Mouse (Mus musculus): ENCODE results near the gene Gngt2. TPM values are rescaled to one million over a fixed set of nuclear protein-coding genes. Genes with fewer than 3 reads are reported as not detected.

Gene Gngt2
- polyA plus RNA-seq, 1 experiment from 2014 or later, result 15.0 TPM

DNA sequence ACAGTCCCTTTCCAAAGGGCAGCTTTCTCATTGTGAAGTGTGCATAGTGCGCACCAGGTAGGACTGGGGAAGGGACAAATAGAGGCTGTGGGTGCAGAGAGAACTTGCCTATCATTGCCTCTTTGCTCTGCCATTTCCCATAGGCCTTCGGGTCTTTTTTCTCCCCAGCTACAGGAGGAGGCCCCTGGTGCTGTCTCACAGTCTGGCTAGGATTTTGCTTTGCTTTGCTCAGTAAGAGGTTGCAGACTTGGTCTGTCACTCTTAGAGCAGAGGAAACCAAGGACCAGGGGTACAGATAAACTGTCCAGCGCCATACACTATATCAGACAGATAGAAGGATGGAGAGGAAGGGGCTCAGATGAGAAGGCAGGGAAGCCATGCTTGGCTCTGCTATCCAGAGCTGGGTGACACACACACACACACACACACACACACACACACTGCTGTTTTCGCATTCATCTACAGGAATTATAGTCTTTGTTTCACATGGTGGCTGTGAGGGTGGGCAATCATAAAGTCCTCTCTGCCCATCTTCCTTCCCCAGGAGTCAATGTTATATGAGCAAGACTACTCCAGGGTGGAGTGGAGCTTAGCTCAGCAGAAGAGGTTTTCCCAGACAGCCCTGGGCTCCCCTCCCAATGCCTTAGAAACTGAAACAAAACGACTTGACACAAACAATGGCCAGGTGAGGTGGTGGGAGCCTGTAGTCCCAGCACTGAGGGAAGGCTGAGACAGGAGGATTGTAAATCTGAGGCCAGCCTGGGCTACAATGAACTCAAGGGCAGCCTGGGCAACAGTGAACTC, 3.9 kb downstream of the Gngt2 start:
- H3K9ac ChIP-seq (ENCODE audit: low read depth, low read length), result no peak overlapping the region
- H3K36me3 ChIP-seq (ENCODE audit: control insufficient read depth, insufficient read depth, low read length), result no peaks in the 10 kb centered on the region
- WGBS, result 72% methylated on average over 5 of the region's 5 CpGs
- H3K4me3 ChIP-seq (ENCODE audit: low read depth, low read length), result peak overlapping the region; percentile 19; the same call in 1 of the 2 replicates
- peaks cover 12% of the 10 kb centered on the region for H3K4me1 ChIP-seq (ENCODE audit: control insufficient read depth, insufficient read depth, low read length)
- H3K9me3 ChIP-seq (ENCODE audit: control insufficient read depth, low read length), result no peaks in the 10 kb centered on the region
- DNase-seq (ENCODE audit: low spot score) (no peak), ATAC-seq (ENCODE audit: low read depth) (no peak)
- H3K27me3 ChIP-seq (replicated peaks; ENCODE audit: control insufficient read depth, insufficient read depth, low read length), result 0 out of 2 replicates have a peak, but pooled peaks cover 8% of the 10 kb centered on the region
- no peak overlapping the region for H3K27ac ChIP-seq (replicated peaks; ENCODE audit: low read depth, low read length)
- H3K4me2 ChIP-seq (ENCODE audit: low read depth, low read length), result no peak overlapping the region; the same call in 1 of the 2 replicates

DNA sequence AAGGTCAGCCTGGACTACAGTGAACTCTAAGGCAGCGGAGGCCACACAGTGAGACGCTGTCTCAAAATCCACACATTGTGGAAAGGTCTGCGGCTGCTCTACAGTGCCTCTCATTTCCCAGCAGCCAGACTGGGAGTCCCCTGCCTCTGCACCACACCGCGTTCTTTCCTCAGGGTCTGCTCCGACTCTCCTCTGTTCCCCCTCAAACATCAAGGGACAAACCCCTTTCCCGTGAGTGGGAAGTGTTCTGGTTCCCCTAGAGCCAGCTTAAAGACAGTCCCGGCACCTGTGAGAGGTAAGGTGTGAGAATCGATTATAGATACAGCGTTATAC, 4.4 kb downstream of the Gngt2 start:
- Histone ChIP-seq H3K9me3 (ENCODE audit: control insufficient read depth, low read length) (no peaks in the 10 kb centered on the region), H3K27me3 (replicated peaks; ENCODE audit: control insufficient read depth, insufficient read depth, low read length) (0 out of 2 replicates have a peak, but pooled peaks cover 3% of the 10 kb centered on the region), H3K4me2 (ENCODE audit: low read depth, low read length) (peak overlapping the region; percentile 36; the same call in 1 of the 2 replicates), H3K27ac (replicated peaks; ENCODE audit: low read depth, low read length) (0 out of 2 replicates have a peak overlapping the region, but pooled peaks have one; percentile 4), H3K4me1 (ENCODE audit: control insufficient read depth, insufficient read depth, low read length) (peaks cover 11% of the 10 kb centered on the region), H3K36me3 (ENCODE audit: control insufficient read depth, insufficient read depth, low read length) (no peaks in the 10 kb centered on the region), H3K4me3 (ENCODE audit: low read depth, low read length) (peak overlapping the region; percentile 19), H3K9ac (ENCODE audit: low read depth, low read length) (no peak overlapping the region)
- WGBS, result 62% methylated on average over 10 of the region's 10 CpGs
- ATAC-seq (ENCODE audit: low read depth) (no peak), DNase-seq (ENCODE audit: low spot score) (no peak)

DNA sequence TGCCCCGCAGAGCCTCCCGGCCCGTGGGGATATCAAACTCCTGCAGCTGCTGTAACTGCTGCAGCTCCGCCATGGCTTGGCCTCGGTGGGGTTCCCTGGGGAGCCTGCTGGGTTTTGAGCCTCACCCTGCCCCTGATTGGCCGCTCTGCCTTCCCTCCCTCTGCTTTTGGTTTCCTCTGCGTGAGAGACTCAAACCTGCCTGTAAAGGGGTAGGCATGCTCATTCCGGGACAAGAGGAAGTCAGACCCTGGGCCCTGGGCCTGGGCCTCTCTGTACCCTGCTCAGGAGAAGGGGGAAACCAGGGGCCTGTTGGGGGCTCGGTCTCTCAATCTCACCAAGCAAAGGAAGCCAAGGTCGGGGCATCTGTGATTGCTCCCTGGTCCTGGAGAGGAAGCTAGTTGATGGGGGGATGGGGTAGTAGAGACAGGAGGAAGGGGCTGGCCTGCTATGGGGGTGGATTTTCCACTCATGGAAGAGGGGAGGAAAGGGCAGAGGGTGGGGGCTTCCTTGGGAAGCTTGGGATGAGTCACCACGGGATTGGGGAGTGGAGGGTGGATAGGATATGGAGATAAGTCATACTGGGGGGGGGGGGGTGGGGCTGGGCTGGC, 5.2 kb downstream of the Gngt2 start, which contains the start of gene Abi3:
Gene Abi3, minus strand, starts transcription at position 403 of the 608 bp plus-strand sequence.
- peaks cover 4% of the 10 kb centered on the region for H3K4me1 ChIP-seq (ENCODE audit: control insufficient read depth, insufficient read depth, low read length)
- WGBS, result 14% methylated on average over 11 of the region's 11 CpGs
- H3K4me2 ChIP-seq (ENCODE audit: low read depth, low read length), result peak within 1 kb of the TSS; percentile 36
- no peaks in the 10 kb centered on the region for H3K36me3 ChIP-seq (ENCODE audit: control insufficient read depth, insufficient read depth, low read length)
- peak; percentile 45 for ATAC-seq (ENCODE audit: low read depth)
- H3K4me3 ChIP-seq (ENCODE audit: low read depth, low read length), result peak within 1 kb of the TSS; percentile 19
- H3K27me3 ChIP-seq (replicated peaks; ENCODE audit: control insufficient read depth, insufficient read depth, low read length), result no peaks in the 10 kb centered on the region
- no peaks in the 10 kb centered on the region for H3K9me3 ChIP-seq (ENCODE audit: control insufficient read depth, low read length)
- H3K27ac ChIP-seq (replicated peaks; ENCODE audit: low read depth, low read length), result peak within 1 kb of the TSS; percentile 17; the same call in 1 of the 2 replicates
- H3K9ac ChIP-seq (ENCODE audit: low read depth, low read length), result peak within 1 kb of the TSS; percentile 42; the same call in 1 of the 2 replicates
- peak; percentile 59 for DNase-seq (ENCODE audit: low spot score)

- peak overlapping the region; percentile 17; the same call in 1 of the 2 replicates for H3K27ac ChIP-seq (replicated peaks; ENCODE audit: low read depth, low read length)
- 80% methylated on average over 5 of the region's 5 CpGs for WGBS
- H3K4me2 ChIP-seq (ENCODE audit: low read depth, low read length), result no peak overlapping the region; the same call in 1 of the 2 replicates
- no peak for ATAC-seq (ENCODE audit: low read depth)
- no peaks in the 10 kb centered on the region for H3K27me3 ChIP-seq (replicated peaks; ENCODE audit: control insufficient read depth, insufficient read depth, low read length)
- no peak overlapping the region for H3K4me3 ChIP-seq (ENCODE audit: low read depth, low read length)
- no peaks in the 10 kb centered on the region for H3K36me3 ChIP-seq (ENCODE audit: control insufficient read depth, insufficient read depth, low read length)
- no peaks in the 10 kb centered on the region for H3K9me3 ChIP-seq (ENCODE audit: control insufficient read depth, low read length)
- no peak overlapping the region for H3K9ac ChIP-seq (ENCODE audit: low read depth, low read length)
- H3K4me1 ChIP-seq (ENCODE audit: control insufficient read depth, insufficient read depth, low read length), result no peaks in the 10 kb centered on the region
- DNase-seq (ENCODE audit: low spot score), result no peak
These were observed 5.9 kb downstream of the Gngt2 start for GRCm38 (mm10) chr11:95842953-95843352.

DNA sequence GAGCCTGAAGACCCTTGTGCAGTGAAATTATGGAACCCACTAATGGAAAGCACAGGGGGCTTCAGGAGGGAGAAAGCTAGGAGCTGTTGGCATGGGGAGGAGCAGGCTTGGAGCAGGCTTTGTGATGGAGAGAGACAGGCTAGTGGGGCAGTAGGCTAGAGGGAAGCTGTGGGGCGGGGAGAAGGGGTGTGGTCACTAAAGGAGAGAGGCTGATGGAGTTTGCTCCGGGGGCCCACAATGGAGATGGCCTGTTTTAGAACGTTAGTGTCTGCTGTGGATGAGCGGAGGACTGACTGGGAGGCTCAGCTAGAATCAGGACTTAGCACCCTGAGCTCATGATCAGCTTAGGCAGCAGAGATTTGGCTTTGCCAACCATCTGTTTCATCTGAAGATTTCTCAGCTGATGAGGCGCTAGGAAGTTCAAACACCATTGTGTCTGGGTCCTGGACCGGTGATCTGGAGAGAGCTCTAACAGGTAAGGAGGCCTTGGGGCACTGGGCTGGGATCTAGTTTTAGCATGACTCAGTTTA, 6.5 kb downstream of the Gngt2 start:
- ATAC-seq (ENCODE audit: low read depth) (no peak), DNase-seq (ENCODE audit: low spot score) (no peak)
- Histone ChIP-seq H3K4me3 (ENCODE audit: low read depth, low read length) (no peak overlapping the region), H3K4me1 (ENCODE audit: control insufficient read depth, insufficient read depth, low read length) (no peaks in the 10 kb centered on the region), H3K27ac (replicated peaks; ENCODE audit: low read depth, low read length) (no peak overlapping the region), H3K9ac (ENCODE audit: low read depth, low read length) (no peak overlapping the region), H3K9me3 (ENCODE audit: control insufficient read depth, low read length) (no peaks in the 10 kb centered on the region), H3K36me3 (ENCODE audit: control insufficient read depth, insufficient read depth, low read length) (no peaks in the 10 kb centered on the region), H3K4me2 (ENCODE audit: low read depth, low read length) (no peak overlapping the region), H3K27me3 (replicated peaks; ENCODE audit: control insufficient read depth, insufficient read depth, low read length) (no peaks in the 10 kb centered on the region)
- WGBS, result 72% methylated on average over 6 of the region's 6 CpGs

DNA sequence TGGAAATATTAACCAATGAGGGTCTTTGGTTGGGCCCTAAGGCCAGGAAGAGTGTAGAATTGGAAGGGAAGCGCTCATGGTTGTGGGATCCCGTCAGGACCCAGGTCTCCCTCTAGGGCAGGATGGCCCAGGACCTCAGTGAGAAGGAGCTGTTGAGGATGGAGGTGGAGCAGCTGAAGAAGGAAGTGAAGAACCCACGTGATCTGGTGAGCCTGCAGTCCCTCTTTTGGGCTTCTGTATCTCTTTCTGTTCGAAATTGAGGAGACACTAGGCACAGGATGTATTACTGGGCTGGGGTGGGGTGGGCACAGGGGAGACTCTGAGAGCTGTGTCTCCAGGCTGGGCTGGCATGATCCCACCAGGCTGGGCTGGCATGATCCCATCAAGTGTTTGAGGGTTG, 7.9 kb downstream of the Gngt2 start:
- DNase-seq (ENCODE audit: low spot score) (no peak), ATAC-seq (ENCODE audit: low read depth) (no peak)
- H3K4me3 ChIP-seq (ENCODE audit: low read depth, low read length), result no peak overlapping the region
- H3K4me1 ChIP-seq (ENCODE audit: control insufficient read depth, insufficient read depth, low read length), result no peaks in the 10 kb centered on the region
- H3K27me3 ChIP-seq (replicated peaks; ENCODE audit: control insufficient read depth, insufficient read depth, low read length), result no peaks in the 10 kb centered on the region
- 76% methylated on average over 4 of the region's 4 CpGs for WGBS
- no peak overlapping the region for H3K9ac ChIP-seq (ENCODE audit: low read depth, low read length)
- H3K27ac ChIP-seq (replicated peaks; ENCODE audit: low read depth, low read length), result no peak overlapping the region
- H3K4me2 ChIP-seq (ENCODE audit: low read depth, low read length), result no peak overlapping the region
- no peaks in the 10 kb centered on the region for H3K36me3 ChIP-seq (ENCODE audit: control insufficient read depth, insufficient read depth, low read length)
- no peaks in the 10 kb centered on the region for H3K9me3 ChIP-seq (ENCODE audit: control insufficient read depth, low read length)

GRCm38 (mm10) chr11:95850898-95851297, 13.9 kb downstream of the Gngt2 start:
- no peaks in the 10 kb centered on the region for H3K9me3 ChIP-seq (ENCODE audit: control insufficient read depth, low read length)
- no peak overlapping the region for H3K4me3 ChIP-seq (ENCODE audit: low read depth, low read length)
- DNase-seq (ENCODE audit: low spot score), result no peak
- no peaks in the 10 kb centered on the region for H3K36me3 ChIP-seq (ENCODE audit: control insufficient read depth, insufficient read depth, low read length)
- ATAC-seq (ENCODE audit: low read depth), result no peak
- WGBS, result 76% methylated on average over 2 of the region's 2 CpGs
- H3K4me1 ChIP-seq (ENCODE audit: control insufficient read depth, insufficient read depth, low read length), result no peaks in the 10 kb centered on the region
- no peak overlapping the region for H3K27ac ChIP-seq (replicated peaks; ENCODE audit: low read depth, low read length)
- H3K9ac ChIP-seq (ENCODE audit: low read depth, low read length), result no peak overlapping the region
- H3K27me3 ChIP-seq (replicated peaks; ENCODE audit: control insufficient read depth, insufficient read depth, low read length), result no peaks in the 10 kb centered on the region
- no peak overlapping the region for H3K4me2 ChIP-seq (ENCODE audit: low read depth, low read length)

GRCm38 (mm10) chr11:95853684-95854083, 16.7 kb downstream of the Gngt2 start:
- no peak for ATAC-seq (ENCODE audit: low read depth)
- Histone ChIP-seq H3K27ac (replicated peaks; ENCODE audit: low read depth, low read length) (no peak overlapping the region), H3K9me3 (ENCODE audit: control insufficient read depth, low read length) (no peaks in the 10 kb centered on the region), H3K4me3 (ENCODE audit: low read depth, low read length) (no peak overlapping the region), H3K4me1 (ENCODE audit: control insufficient read depth, insufficient read depth, low read length) (no peaks in the 10 kb centered on the region), H3K9ac (ENCODE audit: low read depth, low read length) (no peak overlapping the region), H3K36me3 (ENCODE audit: control insufficient read depth, insufficient read depth, low read length) (no peaks in the 10 kb centered on the region), H3K4me2 (ENCODE audit: low read depth, low read length) (no peak overlapping the region), H3K27me3 (replicated peaks; ENCODE audit: control insufficient read depth, insufficient read depth, low read length) (no peaks in the 10 kb centered on the region)
- WGBS, result 65% methylated on average over 5 of the region's 5 CpGs
- peak; percentile 23 for DNase-seq (ENCODE audit: low spot score)
